Mouse (Mus musculus) hindbrain, embryonic 13.5 days (tissue): ENCODE data around the gene Capn8. TPM values are rescaled to one million over a fixed set of nuclear protein-coding genes. Genes with fewer than 3 reads are reported as not detected.
A peak's percentile ranks its signal among the peaks of the same experiment; 100 is the strongest.

ENCODE experiments used
- ATAC-seq: fragments of 200-750 bp; cut with Nextera tagmentation; 2 replicates; pipeline ENCODE4 v1.8.0; 2017; ENCODE audit warnings: moderate TSS enrichment; ENCODE audit not compliant: low FRiP score
- H3K27ac ChIP-seq: fragments of 300-500 bp; sonication (generic); 2 replicates; pipeline ENCODE4 v1.5.1; 2015; ENCODE audit warnings: inconsistent platforms, mild to moderate bottlenecking, moderate library complexity
- H3K27me3 ChIP-seq: fragments of 300-500 bp; sonication (generic); 2 replicates; pipeline ENCODE4 v1.6.1; 2015; ENCODE audit warnings: mild to moderate bottlenecking, inconsistent platforms
- H3K36me3 ChIP-seq: fragments of 300-500 bp; sonication (generic); 2 replicates; pipeline ENCODE4 v1.6.1; 2015; ENCODE audit warnings: mild to moderate bottlenecking, inconsistent platforms
- H3K4me1 ChIP-seq: fragments of 300-500 bp; sonication (generic); replicated peaks from 2 replicates; pipeline ENCODE4 v1.6.1; 2015; ENCODE audit warnings: inconsistent platforms
- H3K4me2 ChIP-seq: fragments of 300-500 bp; sonication (generic); 2 replicates; pipeline ENCODE4 v1.6.1; 2015; ENCODE audit warnings: inconsistent platforms, mild to moderate bottlenecking, moderate library complexity
- H3K4me3 ChIP-seq: fragments of 300-500 bp; sonication (generic); 2 replicates; pipeline ENCODE4 v1.5.1; 2015; ENCODE audit warnings: mild to moderate bottlenecking, inconsistent platforms
- H3K9ac ChIP-seq: fragments of 300-500 bp; sonication (generic); 2 replicates; pipeline ENCODE4 v1.6.1; 2015; ENCODE audit warnings: mild to moderate bottlenecking, inconsistent platforms
- H3K9me3 ChIP-seq: fragments of 300-500 bp; sonication (generic); 2 replicates; pipeline ENCODE4 v1.6.1; 2016; ENCODE audit warnings: inconsistent platforms
- WGBS: fragments of 180-500 bp; shearing (Covaris S2); methylation state at CpG from one replicate; pipeline ENCODE4 v1.1.7; 2015; 5-methylcytosine and 5-hydroxymethylcytosine counted together
- polyA plus RNA-seq: library from polyadenylated mRNA; unstranded; fragments of >200 nt; fragmentation: Nextera tagmentation; extraction: Ambion mirVana; gene quantifications from 2 replicates; pipeline ENCODE4 v1.2.1, GENCODE M21; 2015

The Capn8 gene
- polyA plus RNA-seq, 1 experiment from 2014 or later = 0.10 TPM

- H3K9ac ChIP-seq = no peak overlapping the region
- H3K4me3 ChIP-seq = no peak overlapping the region
- H3K4me2 ChIP-seq = no peak overlapping the region
- H3K9me3 ChIP-seq = no peaks in the 10 kb centered on the region
- 72% methylated on average over 4 of the region's 4 CpGs for WGBS
- ATAC-seq = no peak
- no peak overlapping the region for H3K27ac ChIP-seq
- H3K27me3 ChIP-seq = peaks cover 10% of the 10 kb centered on the region
- peaks cover 5% of the 10 kb centered on the region for H3K4me1 ChIP-seq
- no peaks in the 10 kb centered on the region for H3K36me3 ChIP-seq
Measured at GRCm38 (mm10) chr1:182587706-182588105, 22.9 kb downstream of the Capn8 start.

GRCm38 (mm10) chr1:182591491-182591890, 26.7 kb downstream of the Capn8 start:
- H3K9me3 ChIP-seq = no peaks in the 10 kb centered on the region
- 57% methylated on average over 7 of the region's 7 CpGs for WGBS
- no peaks in the 10 kb centered on the region for H3K36me3 ChIP-seq
- H3K27me3 ChIP-seq = peaks cover 2% of the 10 kb centered on the region; the same call in 1 of the 2 replicates
- no peak for ATAC-seq
- H3K4me3 ChIP-seq = no peak overlapping the region
- no peak overlapping the region for H3K9ac ChIP-seq
- no peak overlapping the region for H3K27ac ChIP-seq
- no peak overlapping the region for H3K4me2 ChIP-seq
- 0 out of 2 replicates have a peak, but pooled peaks cover 3% of the 10 kb centered on the region for H3K4me1 ChIP-seq

GRCm38 (mm10) chr1:182592436-182592835, 27.6 kb downstream of the Capn8 start:
- no peak overlapping the region for H3K4me2 ChIP-seq

GRCm38 (mm10) chr1:182605330-182606150, 40.7 kb downstream of the Capn8 start:
- H3K4me1 ChIP-seq = peaks cover 24% of the 10 kb centered on the region
- WGBS = 55% methylated on average over 17 of the region's 17 CpGs
- H3K4me3 ChIP-seq = no peak overlapping the region
- no peak overlapping the region for H3K9ac ChIP-seq
- no peaks in the 10 kb centered on the region for H3K27me3 ChIP-seq
- no peaks in the 10 kb centered on the region for H3K9me3 ChIP-seq
- peak overlapping the region; percentile 64 for H3K27ac ChIP-seq
- no peaks in the 10 kb centered on the region for H3K36me3 ChIP-seq
- ATAC-seq = 0 out of 2 replicates have a peak, but pooled peaks have one; percentile 39
- no peak overlapping the region for H3K4me2 ChIP-seq

More at GRCm38 (mm10) chr1:182592436-182592835, 27.6 kb downstream of the Capn8 start:
- 68% methylated on average over 4 of the region's 4 CpGs for WGBS
- Histone ChIP-seq H3K9ac (no peak overlapping the region), H3K4me1 (0 out of 2 replicates have a peak, but pooled peaks cover 3% of the 10 kb centered on the region), H3K9me3 (no peaks in the 10 kb centered on the region), H3K4me3 (no peak overlapping the region), H3K36me3 (no peaks in the 10 kb centered on the region), H3K27ac (no peak overlapping the region), H3K27me3 (no peaks in the 10 kb centered on the region)
- no peak for ATAC-seq

GRCm38 (mm10) chr1:182609701-182610335, 45.0 kb downstream of the Capn8 start:
- no peak for ATAC-seq
- WGBS = 82% methylated on average over 4 of the region's 4 CpGs

GRCm38 (mm10) chr1:182615465-182615864, 50.7 kb downstream of the Capn8 start:
- 56% methylated on average over 1 of the region's 1 CpGs for WGBS

More at GRCm38 (mm10) chr1:182609701-182610335, 45.0 kb downstream of the Capn8 start:
- H3K27ac ChIP-seq = no peak overlapping the region
- H3K9me3 ChIP-seq = no peaks in the 10 kb centered on the region
- H3K4me2 ChIP-seq = no peak overlapping the region
- H3K9ac ChIP-seq = no peak overlapping the region
- H3K4me3 ChIP-seq = no peak overlapping the region
- peaks cover 28% of the 10 kb centered on the region for H3K4me1 ChIP-seq
- no peaks in the 10 kb centered on the region for H3K27me3 ChIP-seq
- no peaks in the 10 kb centered on the region for H3K36me3 ChIP-seq

GRCm38 (mm10) chr1:182618200-182618947, 53.6 kb downstream of the Capn8 start:
- 38% methylated on average over 16 of the region's 16 CpGs for whole genome bisulfite sequencing
- ATAC-seq = peak; percentile 89
- Histone ChIP-seq H3K4me2 (peak overlapping the region; percentile 30), H3K4me3 (no peak overlapping the region), H3K27me3 (no peaks in the 10 kb centered on the region), H3K9ac (no peak overlapping the region), H3K36me3 (no peaks in the 10 kb centered on the region), H3K9me3 (no peaks in the 10 kb centered on the region), H3K4me1 (peaks cover 25% of the 10 kb centered on the region), H3K27ac (peak overlapping the region; percentile 89)

More at GRCm38 (mm10) chr1:182615465-182615864, 50.7 kb downstream of the Capn8 start:
- Histone ChIP-seq H3K36me3 (no peaks in the 10 kb centered on the region), H3K4me2 (no peak overlapping the region), H3K4me1 (peaks cover 33% of the 10 kb centered on the region), H3K27ac (no peak overlapping the region), H3K9ac (no peak overlapping the region), H3K27me3 (no peaks in the 10 kb centered on the region), H3K9me3 (no peaks in the 10 kb centered on the region), H3K4me3 (no peak overlapping the region)
- ATAC-seq = no peak

- H3K27me3 ChIP-seq = no peaks in the 10 kb centered on the region
- H3K27ac ChIP-seq = no peak overlapping the region
- 37% methylated on average over 4 of the region's 4 CpGs for WGBS
Measured at GRCm38 (mm10) chr1:182620470-182620869, 55.7 kb downstream of the Capn8 start.

GRCm38 (mm10) chr1:182621256-182621655, 56.4 kb downstream of the Capn8 start:
- Histone ChIP-seq H3K36me3 (no peaks in the 10 kb centered on the region), H3K27ac (no peak overlapping the region), H3K27me3 (no peaks in the 10 kb centered on the region), H3K4me3 (no peak overlapping the region), H3K9me3 (no peaks in the 10 kb centered on the region), H3K4me2 (no peak overlapping the region), H3K9ac (no peak overlapping the region), H3K4me1 (peaks cover 25% of the 10 kb centered on the region)
- no peak for ATAC-seq
- 87% methylated on average over 8 of the region's 8 CpGs for WGBS

More at GRCm38 (mm10) chr1:182620470-182620869, 55.7 kb downstream of the Capn8 start:
- peaks cover 25% of the 10 kb centered on the region for H3K4me1 ChIP-seq
- no peaks in the 10 kb centered on the region for H3K36me3 ChIP-seq
- H3K4me2 ChIP-seq = no peak overlapping the region
- no peaks in the 10 kb centered on the region for H3K9me3 ChIP-seq
- no peak for ATAC-seq
- H3K4me3 ChIP-seq = no peak overlapping the region
- H3K9ac ChIP-seq = no peak overlapping the region

GRCm38 (mm10) chr1:182626197-182626596, 61.4 kb downstream of the Capn8 start:
- no peaks in the 10 kb centered on the region for H3K27me3 ChIP-seq
- WGBS = 80% methylated on average over 1 of the region's 1 CpGs

GRCm38 (mm10) chr1:182629228-182629627, 64.4 kb downstream of the Capn8 start:
- Histone ChIP-seq H3K27me3 (no peaks in the 10 kb centered on the region), H3K27ac (no peak overlapping the region), H3K36me3 (no peaks in the 10 kb centered on the region), H3K4me1 (no peaks in the 10 kb centered on the region), H3K4me2 (no peak overlapping the region), H3K9ac (no peak overlapping the region), H3K4me3 (no peak overlapping the region), H3K9me3 (no peaks in the 10 kb centered on the region)
- ATAC-seq = no peak
- WGBS = 90% methylated on average over 4 of the region's 4 CpGs

More at GRCm38 (mm10) chr1:182626197-182626596, 61.4 kb downstream of the Capn8 start:
- no peak overlapping the region for H3K4me2 ChIP-seq
- H3K36me3 ChIP-seq = no peaks in the 10 kb centered on the region
- no peak overlapping the region for H3K27ac ChIP-seq
- no peak overlapping the region for H3K4me3 ChIP-seq
- no peak overlapping the region for H3K9ac ChIP-seq
- ATAC-seq = no peak
- H3K9me3 ChIP-seq = no peaks in the 10 kb centered on the region
- no peaks in the 10 kb centered on the region for H3K4me1 ChIP-seq
